Mouse (Mus musculus) telencephalon, adult 2 months (tissue): ENCODE measurements at regions not wholly inside any gene's neighbourhood (a gene's known extent, or its start where the extent isn't known, plus 50 kb on each side); places are given as distances from the start of the nearest gene placed in this dataset.
"Not testable (repeated sequence)": the region's sequence is repeated elsewhere in the genome, so short reads cannot be mapped to it uniquely, and the experiment has no call there.

Experiments
- DNase-seq: peaks from one replicate; pipeline ENCODE4 v3.0.0-alpha.2; 2011; ENCODE audit warnings: low read depth, low spot score

DNA sequence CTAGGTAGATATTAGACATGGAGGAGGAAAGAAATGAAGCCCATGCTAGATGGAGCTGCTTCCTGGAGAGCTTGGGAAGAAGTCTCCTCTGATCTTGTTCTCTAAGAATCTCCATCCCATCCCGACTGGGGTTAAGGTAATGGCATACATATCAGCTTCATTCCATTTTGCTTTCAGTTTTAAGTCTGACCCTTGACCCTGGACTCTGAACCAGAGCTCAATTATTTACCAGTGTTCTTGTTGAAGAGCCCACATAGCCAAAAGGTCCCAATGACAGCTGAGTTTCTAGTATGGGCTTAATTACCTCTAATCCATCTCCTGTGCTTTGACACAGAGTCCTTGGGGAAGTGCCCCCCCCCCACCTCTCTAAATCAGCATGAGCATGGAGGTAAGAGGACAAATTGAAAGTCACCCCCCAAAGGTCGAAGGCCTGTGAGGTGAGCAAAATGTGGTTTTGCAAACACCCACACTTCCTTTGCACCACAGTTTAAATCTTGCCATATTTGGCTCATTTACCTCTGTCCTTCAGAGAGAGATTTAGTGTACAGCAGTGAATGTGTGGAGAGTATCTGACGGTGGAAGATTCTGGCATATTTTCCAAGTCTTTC is 371.5 kb downstream of the Ets1 start:
- no peak for DNase-seq

- DNase-seq = no peak
These were observed 375.2 kb downstream of the Ets1 start for GRCm38 (mm10) chr9:33011241-33011640.

DNA sequence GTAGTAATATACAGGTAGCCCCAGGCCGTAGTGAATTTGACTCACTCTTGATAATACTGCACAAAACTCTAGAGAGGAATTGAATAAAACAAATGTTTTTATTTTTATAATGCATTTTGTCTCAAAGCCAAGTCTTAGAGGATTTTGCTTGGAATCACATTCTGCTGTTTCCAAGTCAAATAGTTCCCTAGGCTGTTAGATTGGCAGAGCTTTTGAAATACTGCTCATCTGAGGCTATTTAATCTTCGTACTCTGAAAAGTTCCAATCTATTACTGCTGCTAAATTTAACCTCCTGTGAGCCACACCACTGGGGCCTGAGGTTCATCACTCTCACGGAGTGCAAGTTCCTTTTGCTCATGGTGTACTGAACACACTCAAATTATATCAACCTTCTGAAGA is 399.4 kb downstream of the Ets1 start:
- DNase-seq = no peak

DNA sequence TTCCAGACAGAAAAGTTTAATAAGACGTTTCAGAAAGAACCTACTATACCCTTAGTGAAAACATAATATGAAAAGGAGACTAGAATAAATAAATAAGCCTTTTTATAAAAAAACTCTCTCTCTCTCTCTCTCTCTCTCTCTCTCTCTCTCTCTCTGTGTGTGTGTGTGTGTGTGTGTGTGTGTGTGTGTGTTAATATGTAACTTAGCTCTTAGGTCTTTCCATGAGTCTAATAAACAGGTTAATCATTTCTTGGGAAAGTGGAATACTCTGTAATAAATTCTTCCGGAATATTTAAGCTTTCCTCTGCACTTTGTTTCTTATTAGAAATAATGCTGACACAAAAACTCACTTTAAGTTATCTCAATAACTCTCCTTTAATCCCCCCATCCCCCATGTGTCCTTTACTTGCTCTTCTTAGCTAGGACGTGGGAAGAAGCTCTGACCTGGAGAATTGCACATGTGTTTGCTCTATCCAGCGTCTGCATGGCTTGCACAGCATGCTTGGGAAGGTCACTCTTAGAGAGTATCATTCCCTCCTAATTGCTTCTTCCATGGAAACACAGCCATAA is 403.3 kb downstream of the Ets1 start:
- no peak for DNase-seq

- no peak for DNase-seq
These were observed 414.8 kb downstream of the Ets1 start for GRCm38 (mm10) chr9:33050789-33051188.

GRCm38 (mm10) chr9:33060636-33061264 is 424.7 kb downstream of the Ets1 start:
- no peak for DNase-seq

DNA sequence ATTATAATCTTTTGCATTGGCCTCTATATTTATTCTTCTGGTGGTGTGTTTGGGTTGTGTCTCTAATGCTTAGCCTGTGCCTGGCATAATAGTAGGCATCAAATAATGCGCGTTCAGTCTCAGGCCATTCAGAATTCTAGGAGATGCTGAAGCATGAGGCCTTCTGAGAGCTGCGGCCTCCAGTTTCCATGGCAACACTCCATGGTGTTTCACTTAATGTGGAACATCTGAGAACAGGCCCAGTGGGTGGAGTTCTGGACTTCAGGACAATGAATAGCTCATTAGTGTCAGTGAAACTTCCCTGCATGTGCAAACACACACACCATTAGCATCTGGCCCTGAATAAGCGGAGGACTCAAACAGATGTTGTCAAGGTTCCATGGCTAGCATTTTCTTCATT is 426.5 kb downstream of the Ets1 start:
- DNase-seq = peak; percentile 45

DNA sequence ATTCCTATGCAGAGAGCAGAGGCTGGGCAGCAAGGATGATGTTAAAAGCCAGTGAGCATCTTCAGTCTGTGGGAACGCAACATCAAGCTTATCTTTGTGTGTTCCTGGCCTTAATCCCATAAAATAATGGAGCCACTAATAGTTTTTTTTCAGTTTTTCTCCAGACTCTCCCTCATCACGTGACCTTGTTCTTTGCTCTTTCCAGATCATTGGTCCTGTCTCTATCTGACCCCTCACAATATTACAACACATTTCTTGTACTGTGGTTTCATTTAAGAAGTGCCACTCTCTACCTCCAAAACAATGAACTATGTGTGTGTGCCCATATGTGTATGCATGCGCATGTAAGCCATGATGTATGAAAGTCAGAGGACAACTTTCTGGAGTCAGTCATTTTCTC is 429.3 kb downstream of the Ets1 start:
- DNase-seq = no peak

DNA sequence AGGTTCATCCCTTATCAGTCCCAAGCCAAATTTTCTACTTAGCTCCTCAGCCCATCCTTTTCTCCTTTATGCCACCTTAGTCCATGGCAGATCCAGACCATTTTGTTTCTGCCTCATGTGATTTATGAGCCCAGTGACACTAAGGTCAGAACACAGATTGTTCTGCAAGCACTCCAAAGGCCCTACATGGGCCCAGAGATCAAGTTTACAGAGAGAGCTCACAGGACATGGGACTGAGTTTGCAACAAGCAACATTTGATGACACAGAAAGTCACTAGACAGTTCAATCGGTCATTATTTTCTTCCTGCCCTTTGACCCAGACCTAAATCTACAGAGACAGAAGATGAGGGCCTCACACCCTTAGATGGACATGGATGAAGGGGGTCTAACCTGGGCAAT is 431.5 kb downstream of the Ets1 start:
- DNase-seq = no peak

DNA sequence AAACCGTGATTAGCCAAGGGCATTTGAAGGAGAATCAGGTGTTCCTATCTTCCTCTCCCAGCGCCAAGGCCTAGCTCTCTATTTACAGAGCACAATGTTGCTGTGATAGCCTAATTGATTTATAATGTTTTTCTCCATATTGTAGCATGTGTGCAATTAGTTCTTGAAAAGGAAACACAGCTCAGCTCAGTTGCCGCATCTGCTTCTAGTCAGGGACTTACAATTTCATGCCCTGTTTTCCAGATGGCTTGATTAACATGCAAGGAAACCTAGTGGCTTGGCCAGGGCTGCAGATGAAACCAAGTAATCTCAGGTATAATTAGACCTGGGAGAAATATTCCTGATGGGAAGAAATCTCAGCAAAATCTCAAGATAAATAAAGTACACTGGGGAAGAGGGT is 434.1 kb downstream of the Ets1 start:
- DNase-seq = no peak

DNA sequence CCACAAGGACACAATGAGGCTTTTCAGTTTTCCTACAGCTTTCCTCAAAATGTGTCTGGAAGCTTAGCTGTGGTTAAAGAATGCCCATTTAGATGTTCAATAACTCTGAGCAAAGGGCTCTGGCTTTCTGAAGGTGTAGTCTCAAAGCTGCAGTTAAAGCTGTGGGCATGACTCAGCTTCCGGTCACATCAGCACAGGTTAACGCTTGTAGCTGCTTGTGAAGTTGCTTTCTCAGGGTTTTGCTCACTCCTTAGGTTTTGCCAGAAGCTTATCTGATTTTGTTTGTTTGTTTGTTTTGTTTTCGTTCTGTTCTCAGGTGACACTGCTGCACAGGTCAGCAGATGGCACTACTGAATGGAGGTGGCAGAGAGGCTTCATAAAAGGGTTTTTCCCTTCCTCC is 444.2 kb downstream of the Ets1 start:
- no peak for DNase-seq

DNA sequence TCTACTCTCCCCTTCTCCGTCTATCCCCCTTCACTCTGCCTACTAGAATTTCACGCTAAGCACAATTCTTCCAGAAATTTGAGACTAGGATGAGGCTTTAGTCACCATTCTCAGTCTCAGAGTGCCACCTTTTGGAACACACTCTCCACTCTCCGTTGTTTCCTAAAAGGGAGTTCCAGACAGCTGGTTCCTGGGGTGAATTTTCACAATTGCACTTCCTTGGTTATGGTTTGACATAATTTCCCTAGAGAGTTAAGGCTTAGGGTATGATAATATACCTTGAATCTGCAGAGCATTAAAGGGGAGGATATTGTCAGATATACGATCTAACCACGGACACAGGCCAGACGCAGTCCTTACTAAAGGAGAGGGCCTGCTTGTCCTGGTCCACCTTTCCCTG is 444.8 kb downstream of the Ets1 start:
- peak; percentile 33 for DNase-seq

- DNase-seq = no peak
These were observed 454.0 kb downstream of the Ets1 start for GRCm38 (mm10) chr9:33089977-33090376.

- DNase-seq = no peak
These were observed 455.6 kb downstream of the Ets1 start for GRCm38 (mm10) chr9:33091664-33092063.

DNA sequence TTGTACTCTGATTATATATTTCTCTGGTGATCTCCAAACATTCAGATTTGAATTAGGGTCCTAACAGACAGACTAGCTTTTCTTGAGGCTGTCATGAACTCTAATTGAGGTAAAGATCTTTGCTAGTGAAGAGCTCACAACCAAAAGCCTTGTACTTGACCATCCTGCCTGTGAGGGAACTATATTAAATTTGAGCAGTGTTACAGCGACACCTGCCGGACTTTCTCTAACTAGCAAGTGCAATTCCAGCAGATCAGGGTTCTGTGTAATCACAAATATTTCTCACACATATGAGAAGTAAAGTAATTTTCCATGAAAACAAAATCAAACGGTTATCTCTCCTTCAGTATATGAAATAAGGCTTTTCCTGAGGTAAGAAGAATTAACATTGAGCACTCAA is 459.6 kb downstream of the Ets1 start:
- peak; percentile 26 for DNase-seq

DNA sequence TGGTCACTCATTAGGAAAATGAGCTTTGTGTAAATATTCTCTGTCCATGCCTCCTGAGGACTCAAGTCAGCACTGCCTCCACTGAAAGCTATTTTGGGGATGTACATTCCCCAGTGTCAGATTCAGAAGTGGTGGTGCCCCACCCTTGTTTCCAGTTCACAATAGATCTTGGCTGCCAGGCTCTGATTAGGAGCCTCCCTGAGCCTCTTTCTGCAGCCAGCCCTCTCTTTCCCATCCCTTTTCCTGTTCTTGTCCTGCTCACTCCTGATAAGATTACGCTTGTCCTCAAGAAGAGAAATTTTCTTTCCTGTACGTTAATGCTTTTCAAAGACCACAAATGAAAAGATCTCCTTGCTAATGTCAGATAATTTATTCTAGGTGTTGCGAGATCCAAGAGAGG is 465.2 kb downstream of the Ets1 start:
- DNase-seq = no peak

DNA sequence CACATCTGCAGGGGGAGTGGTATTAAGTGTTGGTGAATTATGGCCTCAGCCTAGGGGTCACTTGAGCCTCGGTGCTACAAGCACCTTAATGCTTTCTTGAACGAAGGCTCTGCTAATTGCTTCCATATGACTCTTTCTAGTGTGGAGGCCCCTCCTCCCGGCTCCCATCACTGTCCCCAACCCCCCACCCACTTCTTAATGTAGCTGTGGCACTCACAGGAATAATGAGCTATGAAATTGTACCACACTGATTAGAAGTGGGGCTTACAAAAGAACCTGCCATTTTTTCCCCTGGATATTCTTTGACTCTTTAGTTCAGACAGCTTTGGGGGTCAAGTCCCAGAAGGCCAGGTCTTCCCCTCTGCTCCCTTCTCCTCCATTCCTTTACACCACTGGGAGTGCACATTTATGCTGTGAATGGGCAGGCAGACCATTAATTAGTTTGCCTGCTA is 468.6 kb downstream of the Ets1 start:
- DNase-seq = no peak

DNA sequence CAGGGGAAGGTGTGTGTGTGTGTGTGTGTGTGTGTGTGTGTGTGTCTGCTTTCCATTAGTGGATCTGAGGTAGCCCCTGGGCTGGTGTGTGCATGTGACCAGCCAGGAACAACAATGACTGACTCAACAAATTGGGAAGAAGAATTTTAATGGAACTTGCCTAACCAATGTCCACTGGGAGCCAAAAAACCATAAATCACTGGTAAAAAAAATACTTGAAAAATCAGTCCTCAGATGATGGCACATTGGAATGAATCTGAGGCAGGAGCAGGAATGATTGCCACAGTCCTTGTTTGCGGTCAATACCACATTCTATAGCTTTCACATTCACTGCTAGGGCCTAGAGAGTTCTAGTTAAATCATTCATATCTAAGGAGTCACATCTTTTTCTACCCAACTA is 487.8 kb downstream of the Ets1 start:
- DNase-seq = no peak

DNA sequence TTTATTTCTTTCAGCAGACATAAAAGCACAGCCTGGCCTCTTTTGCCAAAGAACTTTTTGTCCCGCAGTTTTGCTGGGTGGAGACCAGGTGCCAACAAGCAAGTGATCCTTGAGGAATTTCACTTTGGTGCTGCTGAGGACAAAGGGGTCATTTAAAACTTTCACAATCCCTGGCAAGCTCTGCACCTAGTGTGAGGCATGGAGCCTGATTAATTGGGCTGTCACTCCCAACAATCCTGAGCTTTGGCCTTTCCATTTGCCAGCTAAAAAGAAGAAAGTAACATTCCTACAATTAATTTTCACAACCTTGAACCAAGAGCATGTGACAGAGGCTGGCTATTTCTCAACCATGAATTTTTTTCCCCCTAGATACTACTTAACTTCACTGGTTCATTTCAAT is 516.2 kb downstream of the Ets1 start:
- no peak for DNase-seq

DNA sequence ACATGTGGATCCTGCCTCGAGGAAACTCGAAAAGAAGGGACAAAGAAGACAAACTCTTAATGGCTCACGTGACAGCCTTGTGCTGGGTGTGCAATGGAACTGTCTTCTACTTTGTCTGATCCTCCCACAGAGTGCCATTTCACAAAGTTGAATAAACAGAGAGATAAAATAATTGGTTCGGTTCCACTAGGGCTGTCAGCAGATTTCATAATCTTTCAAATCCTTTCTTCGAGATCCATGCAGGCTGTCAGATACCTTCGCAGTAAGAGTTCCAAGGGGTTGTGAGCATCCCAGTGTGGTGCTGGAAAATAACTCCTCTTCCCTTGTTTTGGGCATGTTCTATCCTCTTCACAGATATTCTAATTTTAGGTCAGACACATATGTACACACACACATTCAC is 532.1 kb downstream of the Ets1 start:
- no peak for DNase-seq

DNA sequence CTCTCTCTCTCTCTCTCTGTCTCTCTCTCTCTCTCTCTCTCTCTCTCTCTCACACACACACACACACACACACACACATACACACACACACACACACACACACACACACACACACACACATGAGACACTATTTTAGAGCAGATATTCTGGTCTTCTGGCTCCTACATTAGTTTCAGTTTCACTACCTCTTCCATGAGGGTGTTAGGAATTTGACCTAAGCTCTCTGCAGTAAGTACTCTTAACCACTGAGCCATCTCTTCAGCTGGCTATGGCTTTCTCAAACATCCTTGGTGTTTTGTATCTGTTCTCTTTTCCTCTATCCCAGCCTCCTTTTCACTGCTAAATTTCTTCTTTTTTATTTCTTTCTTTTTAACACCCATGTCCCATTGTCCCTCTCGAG is 533.1 kb downstream of the Ets1 start:
- not testable (repeated sequence) for DNase-seq

- DNase-seq = no peak
These were observed 544.0 kb downstream of the Ets1 start for GRCm38 (mm10) chr9:33180066-33180465.

- no peak for DNase-seq
These were observed 551.2 kb downstream of the Ets1 start for GRCm38 (mm10) chr9:33187187-33187586.
